Comparison of ENCODE assay signal across 8 mouse cellular contexts in the genomic region with DNA sequence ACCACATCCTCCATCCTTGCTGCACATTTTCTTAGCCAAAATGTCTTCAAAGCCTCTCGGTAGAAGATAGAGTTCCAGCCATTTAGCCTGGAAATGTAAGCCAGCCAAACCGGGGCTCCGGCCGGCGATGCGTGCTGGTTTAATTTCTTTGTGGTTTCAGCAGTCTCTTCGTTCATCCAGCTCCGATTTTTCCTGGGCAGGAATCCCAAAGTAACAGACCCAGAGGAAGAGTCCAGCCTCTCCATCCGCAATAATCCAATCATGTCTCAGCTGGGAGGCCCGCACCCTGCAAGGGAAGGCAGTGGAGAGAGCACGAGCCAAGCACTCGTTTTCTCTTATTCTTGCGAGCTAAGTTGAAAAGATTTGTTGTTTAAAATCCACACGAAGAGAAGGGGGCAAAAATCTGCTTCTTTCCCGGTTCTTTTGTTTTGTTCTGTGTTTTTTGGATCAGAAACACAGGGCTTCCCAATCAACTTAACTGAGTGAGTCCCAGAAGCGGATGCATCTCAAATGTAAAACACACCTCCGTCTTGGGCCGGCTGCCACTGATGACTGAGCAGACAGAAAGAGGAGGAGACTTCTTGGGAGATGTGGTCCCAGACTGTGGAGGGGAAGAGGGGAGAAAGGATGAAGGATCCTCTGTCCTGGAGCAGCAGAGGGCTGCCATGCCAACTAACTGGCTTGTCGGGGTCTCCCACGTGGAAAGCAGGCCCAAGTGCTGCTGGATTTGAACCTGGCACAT.
DNase-seq lines count a peak whose midpoint lies in the region; ATAC-seq and TF ChIP-seq lines count a peak whose summit lies in the region.
"Had no signal": no experiment of that assay in that cellular context is flagged by ENCODE, and none has a peak within 500 bp of the region (broad histone marks: within the 10 kb centered on the region; RNA-seq: fewer than 3 reads in every experiment).

No protein-coding gene starts in this region.

- ATAC-seq in liver, postnatal 0 days, result no peak
- no peak for ATAC-seq in heart, embryonic 16.5 days (replicated peaks; ENCODE audit: extremely low read depth, insufficient read depth, low FRiP score)
- peak; percentile 77; the same call in 1 of the 2 replicates for ATAC-seq in limb, embryonic 15.5 days (ENCODE audit: insufficient number of reproducible peaks, low FRiP score, low TSS enrichment, low read depth)
- ATAC-seq in monocyte, adult 5-6 weeks (replicated peaks; ENCODE audit: insufficient number of reproducible peaks, low FRiP score, low TSS enrichment, poor library complexity, severe bottlenecking), result no peak
- no peak for ATAC-seq in liver, embryonic 12.5 days

- H3K4me3 ChIP-seq in liver, postnatal 0 days (ENCODE audit: low read depth, low read length), result no peak overlapping the region
- no peak overlapping the region for H3K4me3 ChIP-seq in heart, embryonic 16.5 days (ENCODE audit: low read length)
- peak overlapping the region; percentile 5; the same call in 1 of the 2 replicates for H3K4me3 ChIP-seq in limb, embryonic 15.5 days
- no peak overlapping the region for H3K4me3 ChIP-seq in liver, embryonic 12.5 days
- H3K4me3 ChIP-seq: myocyte had no signal

- 81% methylated on average over 20 of the region's 20 CpGs for WGBS in liver, postnatal 0 days (ENCODE audit: insufficient replicate concordance)
- 66% methylated on average over 20 of the region's 20 CpGs for WGBS in heart, embryonic 16.5 days
- 37% methylated on average over 20 of the region's 20 CpGs for WGBS in limb, embryonic 15.5 days
- 74% methylated on average over 20 of the region's 20 CpGs for WGBS in liver, embryonic 12.5 days (ENCODE audit: insufficient replicate concordance)

- H3K36me3 ChIP-seq in liver, postnatal 0 days (replicated peaks; ENCODE audit: insufficient read depth, low read length), result no peaks in the 10 kb centered on the region
- no peaks in the 10 kb centered on the region for H3K36me3 ChIP-seq in heart, embryonic 16.5 days (ENCODE audit: control insufficient read depth, insufficient read depth)
- H3K36me3 ChIP-seq in limb, embryonic 15.5 days, result no peaks in the 10 kb centered on the region
- no peaks in the 10 kb centered on the region for H3K36me3 ChIP-seq in liver, embryonic 12.5 days

- H3K9me3 ChIP-seq in liver, postnatal 0 days (ENCODE audit: low read length), result no peaks in the 10 kb centered on the region
- H3K9me3 ChIP-seq in heart, embryonic 16.5 days (replicated peaks; ENCODE audit: control insufficient read depth, low read length), result no peaks in the 10 kb centered on the region
- H3K9me3 ChIP-seq in limb, embryonic 15.5 days, result no peaks in the 10 kb centered on the region
- H3K9me3 ChIP-seq in liver, embryonic 12.5 days (replicated peaks), result no peaks in the 10 kb centered on the region

- H3K27ac ChIP-seq in liver, postnatal 0 days (ENCODE audit: low read depth), result no peak overlapping the region
- no peak overlapping the region for H3K27ac ChIP-seq in heart, embryonic 16.5 days (ENCODE audit: low read length)
- H3K27ac ChIP-seq in limb, embryonic 15.5 days, result peak overlapping the region; percentile 86
- H3K27ac ChIP-seq in liver, embryonic 12.5 days, result no peak overlapping the region

- DNase-seq in liver, result peak; percentile 10
- no peak for DNase-seq in liver, postnatal 0 days
- peak; percentile 36 to 50 for DNase-seq in cerebellum, postnatal 36 days

- H3K27me3 ChIP-seq in liver, postnatal 0 days (ENCODE audit: insufficient read depth, low read length), result no peaks in the 10 kb centered on the region
- 0 out of 2 replicates have a peak, but pooled peaks cover 2% of the 10 kb centered on the region for H3K27me3 ChIP-seq in heart, embryonic 16.5 days (ENCODE audit: control insufficient read depth, insufficient read depth, low read length)
- peaks cover 25% of the 10 kb centered on the region for H3K27me3 ChIP-seq in limb, embryonic 15.5 days
- no peaks in the 10 kb centered on the region for H3K27me3 ChIP-seq in liver, embryonic 12.5 days (replicated peaks)

- no peaks in the 10 kb centered on the region for H3K4me1 ChIP-seq in liver, postnatal 0 days (ENCODE audit: insufficient read depth)
- H3K4me1 ChIP-seq in heart, embryonic 16.5 days (ENCODE audit: control insufficient read depth, insufficient read depth, low read length), result no peaks in the 10 kb centered on the region
- peaks cover 20% of the 10 kb centered on the region for H3K4me1 ChIP-seq in limb, embryonic 15.5 days
- H3K4me1 ChIP-seq in liver, embryonic 12.5 days, result no peaks in the 10 kb centered on the region

- TF ChIP-seq EP300 in liver, postnatal 0 days (IDR thresholded peaks at IDR 0.05; ENCODE audit: low read depth), result no peak

- H3K4me2 ChIP-seq in liver, postnatal 0 days (ENCODE audit: low read depth, low read length), result no peak overlapping the region
- H3K4me2 ChIP-seq in heart, embryonic 16.5 days (ENCODE audit: low read depth, low read length), result 0 out of 2 replicates have a peak overlapping the region, but pooled peaks have one; percentile 4
- H3K4me2 ChIP-seq in limb, embryonic 15.5 days, result peak overlapping the region; percentile 25
- H3K4me2 ChIP-seq in liver, embryonic 12.5 days, result no peak overlapping the region

- TF ChIP-seq CTCF in liver, postnatal 0 days (IDR thresholded peaks at IDR 0.05; ENCODE audit: low read depth), result no peak

- H3K9ac ChIP-seq in liver, postnatal 0 days (replicated peaks), result no peak overlapping the region
- no peak overlapping the region for H3K9ac ChIP-seq in heart, embryonic 16.5 days (ENCODE audit: low read length)
- H3K9ac ChIP-seq in limb, embryonic 15.5 days, result no peak overlapping the region
- no peak overlapping the region for H3K9ac ChIP-seq in liver, embryonic 12.5 days

Comparison
In these comparisons a context has a peak if more than half of its experiments do, and no peak if none do; other contexts are left out.
1. H3K4me2 ChIP-seq: peak in heart, embryonic 16.5 days (single experiment) and limb, embryonic 15.5 days (single experiment); none in liver, postnatal 0 days (single experiment) and liver, embryonic 12.5 days (single experiment).